Mouse (Mus musculus) intestine, embryonic 16.5 days (tissue): ENCODE measurements at regions not wholly inside any gene's neighbourhood (a gene's known extent, or its start where the extent isn't known, plus 50 kb on each side); places are given as distances from the start of the nearest gene placed in this dataset.

Experiments
- ATAC-seq: fragments of 200-750 bp; cut with Nextera tagmentation; 2 replicates; pipeline ENCODE4 v1.8.0; 2017; ENCODE audit warnings: moderate TSS enrichment, moderate library complexity
- H3K27ac ChIP-seq: fragments of 300-500 bp; sonication (generic); 2 replicates; pipeline ENCODE4 v1.5.1; 2014; ENCODE audit warnings: mild to moderate bottlenecking, low read length
- H3K27me3 ChIP-seq: fragments of 300-500 bp; sonication (generic); replicated peaks from 2 replicates; pipeline ENCODE4 v1.6.1; 2014; ENCODE audit warnings: low read length, control low read depth, mixed read lengths; ENCODE audit not compliant: control insufficient read depth, insufficient read depth
- H3K36me3 ChIP-seq: fragments of 300-500 bp; sonication (generic); 2 replicates; pipeline ENCODE4 v1.6.1; 2014; ENCODE audit warnings: low read length, control low read depth; ENCODE audit not compliant: control insufficient read depth, insufficient read depth
- H3K4me1 ChIP-seq: fragments of 300-500 bp; sonication (generic); 2 replicates; pipeline ENCODE4 v1.6.1; 2014; ENCODE audit warnings: low read length, control low read depth, mixed read lengths; ENCODE audit not compliant: control insufficient read depth, insufficient read depth
- H3K4me2 ChIP-seq: fragments of 300-500 bp; sonication (generic); 2 replicates; pipeline ENCODE4 v1.6.1; 2014; ENCODE audit warnings: low read depth, low read length, control low read depth
- H3K4me3 ChIP-seq: fragments of 300-500 bp; sonication (generic); 2 replicates; pipeline ENCODE4 v1.5.1; 2014; ENCODE audit warnings: mild to moderate bottlenecking, low read length
- H3K9ac ChIP-seq: fragments of 300-500 bp; sonication (generic); 2 replicates; pipeline ENCODE4 v1.6.1; 2014; ENCODE audit warnings: low read depth, low read length
- H3K9me3 ChIP-seq: fragments of 300-500 bp; sonication (generic); 2 replicates; pipeline ENCODE4 v1.6.1; 2016; ENCODE audit warnings: low read length, control low read depth; ENCODE audit not compliant: control insufficient read depth
- WGBS: fragments of 180-500 bp; shearing (Covaris S2); extraction: QIAGEN DNeasy Blood & Tissue Kit; methylation state at CpG from one replicate; pipeline ENCODE4 v1.1.7; 2014; 5-methylcytosine and 5-hydroxymethylcytosine counted together

DNA sequence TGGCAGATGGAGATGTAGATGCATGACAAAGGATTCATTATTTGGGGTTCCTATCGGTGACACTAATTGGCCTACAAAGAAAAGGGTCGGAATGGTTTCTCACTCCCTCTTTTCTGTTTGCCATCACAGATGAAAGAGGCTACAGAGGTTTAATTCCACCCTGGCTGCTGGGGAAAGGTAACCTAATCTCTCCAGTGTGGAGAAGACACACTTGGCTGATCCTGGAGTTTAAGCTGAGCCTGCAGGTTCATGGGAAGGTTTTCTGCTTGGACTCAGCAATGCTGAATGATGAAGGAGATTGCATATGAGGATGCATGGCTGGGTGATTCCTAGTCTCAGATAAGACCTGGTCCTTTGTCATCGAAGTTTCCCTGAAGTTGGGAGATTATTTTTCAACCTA is 350.8 kb upstream of the Cdh4 start:
- H3K4me3 ChIP-seq, result no peak overlapping the region
- no peaks in the 10 kb centered on the region for H3K27me3 ChIP-seq
- no peaks in the 10 kb centered on the region for H3K4me1 ChIP-seq
- H3K27ac ChIP-seq, result no peak overlapping the region
- H3K4me2 ChIP-seq, result no peak overlapping the region
- ATAC-seq, result no peak
- no peaks in the 10 kb centered on the region for H3K36me3 ChIP-seq
- H3K9ac ChIP-seq, result no peak overlapping the region
- no peaks in the 10 kb centered on the region for H3K9me3 ChIP-seq
- 67% methylated on average over 3 of the region's 3 CpGs for WGBS

DNA sequence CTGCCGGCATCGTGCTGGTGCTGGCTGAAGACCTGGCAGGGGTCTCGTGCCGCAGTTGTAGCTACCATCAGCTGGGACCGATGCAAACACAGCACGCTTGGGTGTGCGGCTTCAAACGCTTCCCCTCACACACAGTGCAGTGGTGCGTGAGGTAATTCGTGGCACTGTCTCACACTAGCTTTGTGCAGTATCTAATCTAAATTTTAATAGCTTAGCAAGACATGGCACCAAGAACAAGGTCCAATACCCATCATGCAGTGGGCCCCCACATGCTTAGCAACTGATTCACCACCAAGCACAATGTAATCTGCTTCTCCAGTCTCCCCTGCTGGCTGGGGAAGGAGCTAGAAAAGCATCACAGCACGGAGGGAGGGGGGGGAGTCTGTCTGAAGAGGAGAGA is 348.2 kb upstream of the Cdh4 start:
- Histone ChIP-seq H3K36me3 (no peaks in the 10 kb centered on the region), H3K27ac (no peak overlapping the region), H3K27me3 (no peaks in the 10 kb centered on the region), H3K9ac (no peak overlapping the region), H3K9me3 (no peaks in the 10 kb centered on the region), H3K4me3 (no peak overlapping the region), H3K4me2 (no peak overlapping the region), H3K4me1 (no peaks in the 10 kb centered on the region)
- ATAC-seq, result no peak
- WGBS, result 71% methylated on average over 11 of the region's 11 CpGs

GRCm38 (mm10) chr2:179095981-179096380 is 346.2 kb upstream of the Cdh4 start:
- H3K36me3 ChIP-seq, result no peaks in the 10 kb centered on the region
- no peak for ATAC-seq
- no peak overlapping the region for H3K9ac ChIP-seq
- H3K27me3 ChIP-seq, result no peaks in the 10 kb centered on the region
- H3K27ac ChIP-seq, result no peak overlapping the region
- H3K4me3 ChIP-seq, result no peak overlapping the region
- H3K4me2 ChIP-seq, result no peak overlapping the region
- H3K4me1 ChIP-seq, result no peaks in the 10 kb centered on the region
- no peaks in the 10 kb centered on the region for H3K9me3 ChIP-seq
- 90% methylated on average over 3 of the region's 3 CpGs for WGBS

GRCm38 (mm10) chr2:179096861-179097260 is 345.4 kb upstream of the Cdh4 start:
- WGBS, result 53% methylated on average over 4 of the region's 4 CpGs
- ATAC-seq, result no peak

DNA sequence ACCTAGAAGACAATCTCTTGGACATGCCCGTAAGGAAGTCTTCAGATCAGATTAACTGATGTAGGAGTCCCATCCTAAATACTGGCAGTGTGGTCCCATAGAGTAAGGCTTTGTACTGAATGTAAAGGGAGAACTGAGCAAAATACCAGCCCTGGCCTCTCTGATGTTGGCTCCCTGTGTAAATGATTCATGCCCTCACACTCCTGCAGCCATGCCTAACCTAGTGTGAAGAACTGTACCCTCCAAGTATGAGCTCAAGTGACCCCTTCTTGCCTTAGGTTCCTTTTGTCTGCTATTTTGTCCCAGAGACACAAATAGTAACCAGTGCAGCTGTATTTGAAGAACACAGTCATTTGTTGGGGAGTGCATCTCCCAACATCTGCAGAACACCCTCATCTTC is 342.4 kb upstream of the Cdh4 start:
- Histone ChIP-seq H3K4me1 (no peaks in the 10 kb centered on the region), H3K9me3 (no peaks in the 10 kb centered on the region), H3K4me2 (no peak overlapping the region), H3K27ac (no peak overlapping the region), H3K9ac (no peak overlapping the region), H3K36me3 (no peaks in the 10 kb centered on the region), H3K4me3 (no peak overlapping the region), H3K27me3 (no peaks in the 10 kb centered on the region)
- 87% methylated on average over 1 of the region's 1 CpGs for WGBS
- ATAC-seq, result no peak

More at GRCm38 (mm10) chr2:179096861-179097260, 345.4 kb upstream of the Cdh4 start:
- Histone ChIP-seq H3K27me3 (no peaks in the 10 kb centered on the region), H3K4me2 (no peak overlapping the region), H3K9ac (no peak overlapping the region), H3K4me3 (no peak overlapping the region), H3K4me1 (no peaks in the 10 kb centered on the region), H3K9me3 (no peaks in the 10 kb centered on the region), H3K36me3 (no peaks in the 10 kb centered on the region), H3K27ac (no peak overlapping the region)

DNA sequence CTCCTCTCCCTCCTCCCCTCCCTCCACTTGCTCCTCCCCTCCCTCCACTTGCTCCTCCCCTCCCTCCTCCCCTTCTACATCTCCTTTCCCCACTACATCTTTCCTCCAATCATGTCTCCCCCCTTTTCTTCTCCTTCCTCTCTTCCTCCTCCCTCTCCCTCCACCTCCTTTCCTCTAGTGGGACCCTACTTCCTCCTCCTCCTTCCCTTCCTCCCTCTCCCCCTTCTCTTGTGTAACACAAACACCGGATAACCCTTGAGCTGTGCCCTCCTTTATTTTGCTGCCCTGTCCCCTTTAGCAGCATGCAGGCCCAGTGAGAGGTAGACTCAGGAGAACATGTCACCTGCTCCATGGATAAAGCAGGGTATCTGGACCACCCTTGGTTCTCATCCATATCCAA is 339.1 kb upstream of the Cdh4 start:
- H3K4me2 ChIP-seq, result no peak overlapping the region
- H3K27me3 ChIP-seq, result no peaks in the 10 kb centered on the region
- WGBS, result 63% methylated on average over 1 of the region's 1 CpGs
- H3K27ac ChIP-seq, result no peak overlapping the region
- no peaks in the 10 kb centered on the region for H3K4me1 ChIP-seq
- no peaks in the 10 kb centered on the region for H3K36me3 ChIP-seq
- no peak overlapping the region for H3K9ac ChIP-seq
- no peak overlapping the region for H3K4me3 ChIP-seq
- H3K9me3 ChIP-seq, result no peaks in the 10 kb centered on the region
- no peak for ATAC-seq

- no peaks in the 10 kb centered on the region for H3K4me1 ChIP-seq
- no peak for ATAC-seq
- H3K9ac ChIP-seq, result no peak overlapping the region
- H3K4me2 ChIP-seq, result no peak overlapping the region
- H3K4me3 ChIP-seq, result no peak overlapping the region
- H3K27me3 ChIP-seq, result no peaks in the 10 kb centered on the region
- no peak overlapping the region for H3K27ac ChIP-seq
- H3K9me3 ChIP-seq, result no peaks in the 10 kb centered on the region
- WGBS, result 46% methylated on average over 5 of the region's 5 CpGs
- no peaks in the 10 kb centered on the region for H3K36me3 ChIP-seq
Observed at GRCm38 (mm10) chr2:179112951-179113350, 329.3 kb upstream of the Cdh4 start.

GRCm38 (mm10) chr2:179128018-179128417 is 314.2 kb upstream of the Cdh4 start:
- no peak overlapping the region for H3K4me2 ChIP-seq

GRCm38 (mm10) chr2:179128432-179128831 is 313.8 kb upstream of the Cdh4 start:
- ATAC-seq, result no peak
- Histone ChIP-seq H3K4me2 (no peak overlapping the region), H3K27me3 (no peaks in the 10 kb centered on the region), H3K4me3 (no peak overlapping the region), H3K36me3 (no peaks in the 10 kb centered on the region), H3K9ac (no peak overlapping the region), H3K27ac (no peak overlapping the region), H3K9me3 (no peaks in the 10 kb centered on the region), H3K4me1 (no peaks in the 10 kb centered on the region)
- WGBS, result 77% methylated on average over 5 of the region's 5 CpGs

More at GRCm38 (mm10) chr2:179128018-179128417, 314.2 kb upstream of the Cdh4 start:
- ATAC-seq, result no peak
- Histone ChIP-seq H3K9ac (no peak overlapping the region), H3K4me1 (no peaks in the 10 kb centered on the region), H3K27ac (no peak overlapping the region), H3K9me3 (no peaks in the 10 kb centered on the region), H3K4me3 (no peak overlapping the region), H3K36me3 (no peaks in the 10 kb centered on the region), H3K27me3 (no peaks in the 10 kb centered on the region)
- 79% methylated on average over 3 of the region's 3 CpGs for WGBS

DNA sequence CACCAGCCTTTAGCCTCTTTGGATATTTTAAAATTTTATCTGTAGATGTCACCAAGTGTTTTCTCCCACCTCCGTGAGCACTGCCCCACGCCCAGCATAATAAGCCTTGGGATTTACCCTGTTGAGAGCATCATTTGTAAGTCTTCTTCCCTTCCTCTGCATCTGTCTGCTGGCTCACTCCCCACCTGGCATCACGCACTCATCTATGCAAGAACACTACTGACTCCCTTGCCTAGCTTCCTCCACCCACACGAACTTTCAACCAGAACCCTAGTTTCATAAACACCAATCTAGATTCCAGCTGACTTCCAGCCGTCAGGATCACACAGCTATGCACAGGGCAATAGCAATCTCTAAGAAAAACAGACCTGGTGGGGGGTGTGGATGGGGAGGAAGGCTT is 311.2 kb upstream of the Cdh4 start:
- Histone ChIP-seq H3K4me1 (no peaks in the 10 kb centered on the region), H3K27me3 (no peaks in the 10 kb centered on the region), H3K4me2 (no peak overlapping the region), H3K9ac (no peak overlapping the region), H3K36me3 (no peaks in the 10 kb centered on the region), H3K27ac (no peak overlapping the region), H3K4me3 (no peak overlapping the region), H3K9me3 (no peaks in the 10 kb centered on the region)
- ATAC-seq, result no peak
- WGBS, result 57% methylated on average over 5 of the region's 5 CpGs
